Mouse (Mus musculus) hindbrain, embryonic 13.5 days (tissue): Measurements from ENCODE around the gene Klc2. TPM values are rescaled to one million over a fixed set of nuclear protein-coding genes. Genes with fewer than 3 reads are reported as not detected.

Source experiments
- ATAC-seq: fragments of 200-750 bp; cut with Nextera tagmentation; 2 replicates; pipeline ENCODE4 v1.8.0; 2017; ENCODE audit warnings: moderate TSS enrichment; ENCODE audit not compliant: low FRiP score
- H3K27ac ChIP-seq: fragments of 300-500 bp; sonication (generic); 2 replicates; pipeline ENCODE4 v1.5.1; 2015; ENCODE audit warnings: inconsistent platforms, mild to moderate bottlenecking, moderate library complexity
- H3K27me3 ChIP-seq: fragments of 300-500 bp; sonication (generic); 2 replicates; pipeline ENCODE4 v1.6.1; 2015; ENCODE audit warnings: mild to moderate bottlenecking, inconsistent platforms
- H3K36me3 ChIP-seq: fragments of 300-500 bp; sonication (generic); 2 replicates; pipeline ENCODE4 v1.6.1; 2015; ENCODE audit warnings: mild to moderate bottlenecking, inconsistent platforms
- H3K4me1 ChIP-seq: fragments of 300-500 bp; sonication (generic); replicated peaks from 2 replicates; pipeline ENCODE4 v1.6.1; 2015; ENCODE audit warnings: inconsistent platforms
- H3K4me2 ChIP-seq: fragments of 300-500 bp; sonication (generic); 2 replicates; pipeline ENCODE4 v1.6.1; 2015; ENCODE audit warnings: inconsistent platforms, mild to moderate bottlenecking, moderate library complexity
- H3K4me3 ChIP-seq: fragments of 300-500 bp; sonication (generic); 2 replicates; pipeline ENCODE4 v1.5.1; 2015; ENCODE audit warnings: mild to moderate bottlenecking, inconsistent platforms
- H3K9ac ChIP-seq: fragments of 300-500 bp; sonication (generic); 2 replicates; pipeline ENCODE4 v1.6.1; 2015; ENCODE audit warnings: mild to moderate bottlenecking, inconsistent platforms
- H3K9me3 ChIP-seq: fragments of 300-500 bp; sonication (generic); 2 replicates; pipeline ENCODE4 v1.6.1; 2016; ENCODE audit warnings: inconsistent platforms
- WGBS: fragments of 180-500 bp; shearing (Covaris S2); methylation state at CpG from one replicate; pipeline ENCODE4 v1.1.7; 2015; 5-methylcytosine and 5-hydroxymethylcytosine counted together
- polyA plus RNA-seq: library from polyadenylated mRNA; unstranded; fragments of >200 nt; fragmentation: Nextera tagmentation; extraction: Ambion mirVana; gene quantifications from 2 replicates; pipeline ENCODE4 v1.2.1, GENCODE M21; 2015

Gene Klc2
- polyA plus RNA-seq, 1 experiment from 2014 or later, result 73.4 TPM

DNA sequence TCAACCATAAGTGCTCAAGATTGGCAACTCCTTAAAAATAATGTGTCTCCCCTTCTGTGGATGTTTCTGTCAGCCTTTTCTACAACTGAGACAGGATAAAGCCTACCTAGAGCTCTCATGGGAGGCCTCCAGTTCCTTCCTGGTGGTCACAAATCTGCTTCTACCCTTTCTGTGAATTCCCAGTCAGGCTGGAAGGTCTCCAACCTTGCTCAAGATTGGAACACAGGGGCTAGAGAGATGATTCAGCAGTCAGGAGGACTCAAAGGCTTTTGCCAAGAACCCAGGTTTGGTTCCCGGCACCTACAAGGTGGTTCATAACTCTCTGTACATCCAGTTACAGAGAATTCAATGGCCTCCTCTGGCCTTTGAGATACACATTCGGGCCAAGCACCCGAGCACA, 4.9 kb upstream of the Klc2 start:
- H3K36me3 ChIP-seq, result no peaks in the 10 kb centered on the region
- H3K27me3 ChIP-seq, result no peaks in the 10 kb centered on the region
- ATAC-seq, result no peak
- 82% methylated on average over 3 of the region's 3 CpGs for WGBS
- no peak overlapping the region for H3K4me3 ChIP-seq
- H3K9ac ChIP-seq, result no peak overlapping the region
- no peak overlapping the region for H3K27ac ChIP-seq
- H3K4me1 ChIP-seq, result peaks cover 9% of the 10 kb centered on the region
- H3K4me2 ChIP-seq, result no peak overlapping the region
- no peaks in the 10 kb centered on the region for H3K9me3 ChIP-seq

GRCm38 (mm10) chr19:5122492-5122891, 4.1 kb upstream of the Klc2 start:
- Histone ChIP-seq H3K36me3 (no peaks in the 10 kb centered on the region), H3K9ac (no peak overlapping the region)
- WGBS, result 72% methylated on average over 10 of the region's 10 CpGs

GRCm38 (mm10) chr19:5117494-5118383, 621 bp downstream of the Klc2 start:
- Histone ChIP-seq H3K4me3 (peak overlapping the region; percentile 90), H3K9ac (peak overlapping the region; percentile 94), H3K27me3 (no peaks in the 10 kb centered on the region), H3K27ac (peak overlapping the region; percentile 94), H3K9me3 (no peaks in the 10 kb centered on the region), H3K36me3 (peaks cover 23% of the 10 kb centered on the region), H3K4me2 (peak overlapping the region; percentile 93), H3K4me1 (peaks cover 26% of the 10 kb centered on the region)
- peak; percentile 91 for ATAC-seq
- under 1% methylated on average over 72 of the region's 83 CpGs for WGBS

More at GRCm38 (mm10) chr19:5122492-5122891, 4.1 kb upstream of the Klc2 start:
- H3K27ac ChIP-seq, result no peak overlapping the region
- ATAC-seq, result no peak
- H3K4me2 ChIP-seq, result no peak overlapping the region
- no peak overlapping the region for H3K4me3 ChIP-seq
- H3K9me3 ChIP-seq, result no peaks in the 10 kb centered on the region
- no peaks in the 10 kb centered on the region for H3K27me3 ChIP-seq
- H3K4me1 ChIP-seq, result peaks cover 9% of the 10 kb centered on the region

- Histone ChIP-seq H3K9me3 (no peaks in the 10 kb centered on the region), H3K27ac (peak overlapping the region; percentile 40), H3K4me2 (no peak overlapping the region), H3K4me1 (peaks cover 20% of the 10 kb centered on the region), H3K27me3 (no peaks in the 10 kb centered on the region), H3K9ac (peak overlapping the region; percentile 35; the same call in 1 of the 2 replicates), H3K4me3 (no peak overlapping the region), H3K36me3 (peaks cover 63% of the 10 kb centered on the region)
- no peak for ATAC-seq
- 82% methylated on average over 7 of the region's 7 CpGs for WGBS
Measured at GRCm38 (mm10) chr19:5113783-5114182, 4.6 kb downstream of the Klc2 start.

DNA sequence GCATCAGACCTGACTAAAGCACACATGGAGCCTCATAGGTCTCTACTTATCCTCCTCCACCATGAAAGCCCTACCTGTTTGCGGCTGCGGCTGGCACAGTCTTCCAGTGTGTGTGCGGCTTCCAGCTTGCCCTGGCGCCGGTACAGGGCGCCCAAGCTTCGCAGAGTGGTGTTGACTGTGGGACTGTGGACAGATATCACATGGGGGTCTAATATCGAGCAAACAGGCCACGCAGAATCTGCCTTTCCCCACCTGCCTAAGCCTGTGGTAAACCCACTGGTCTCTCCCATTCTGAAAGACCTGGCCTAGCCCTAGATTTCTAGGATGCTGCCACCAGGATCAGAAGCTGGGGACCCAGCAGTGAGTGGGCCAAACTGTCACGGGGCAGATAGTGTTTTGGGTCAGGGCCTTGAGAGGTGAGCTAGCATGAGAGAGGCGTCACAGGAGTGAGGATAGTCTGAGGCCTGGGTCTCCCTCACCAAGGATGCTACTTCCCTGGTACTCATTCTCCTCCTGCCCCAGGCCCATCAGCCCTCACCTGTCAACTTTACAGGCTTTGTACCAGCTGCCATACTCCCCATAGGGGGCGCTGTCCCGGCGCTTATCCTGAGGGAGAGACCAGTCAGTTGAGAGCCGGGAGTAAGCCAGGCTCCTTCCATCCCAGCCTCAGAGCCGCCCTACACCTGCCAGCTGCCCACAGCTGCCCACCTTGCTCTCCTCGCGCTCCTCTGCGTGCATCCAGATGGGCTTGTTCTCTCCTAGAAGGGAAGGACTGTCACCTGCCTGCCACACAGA, 8.5 kb downstream of the Klc2 start:
- WGBS, result 74% methylated on average over 19 of the region's 19 CpGs

GRCm38 (mm10) chr19:5108702-5109101, 9.7 kb downstream of the Klc2 start:
- Histone ChIP-seq H3K4me1 (peaks cover 22% of the 10 kb centered on the region), H3K4me2 (no peak overlapping the region), H3K27ac (0 out of 2 replicates have a peak overlapping the region, but pooled peaks have one; percentile 13), H3K27me3 (no peaks in the 10 kb centered on the region), H3K9me3 (no peaks in the 10 kb centered on the region), H3K4me3 (no peak overlapping the region), H3K36me3 (peaks cover 75% of the 10 kb centered on the region), H3K9ac (no peak overlapping the region)
- WGBS, result 70% methylated on average over 4 of the region's 4 CpGs
- no peak for ATAC-seq

More for the DNA sequence above, 8.5 kb downstream of the Klc2 start:
- H3K27me3 ChIP-seq, result no peaks in the 10 kb centered on the region
- H3K4me2 ChIP-seq, result no peak overlapping the region
- no peaks in the 10 kb centered on the region for H3K9me3 ChIP-seq
- no peak overlapping the region for H3K4me3 ChIP-seq
- H3K27ac ChIP-seq, result peak overlapping the region; percentile 18; the same call in 1 of the 2 replicates
- H3K36me3 ChIP-seq, result peaks cover 74% of the 10 kb centered on the region
- no peak for ATAC-seq
- no peak overlapping the region; the same call in 1 of the 2 replicates for H3K9ac ChIP-seq
- H3K4me1 ChIP-seq, result peaks cover 21% of the 10 kb centered on the region

DNA sequence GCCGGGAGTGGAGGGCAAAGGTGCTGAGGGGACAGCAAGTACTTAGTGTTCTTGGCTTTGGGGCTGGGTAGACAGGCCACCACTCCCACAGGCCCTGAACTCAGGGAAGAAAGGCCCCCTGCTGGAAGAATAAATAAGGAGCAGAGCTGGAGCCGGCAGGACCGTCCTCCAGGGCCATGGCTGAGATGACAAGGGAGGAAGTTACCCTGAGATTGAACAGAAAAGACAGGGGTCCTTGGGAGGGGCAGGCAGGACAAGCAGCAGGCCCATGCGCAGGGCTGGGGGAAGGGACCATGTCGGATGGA, 10.1 kb downstream of the Klc2 start:
- Histone ChIP-seq H3K4me1 (peaks cover 22% of the 10 kb centered on the region), H3K36me3 (peaks cover 75% of the 10 kb centered on the region), H3K4me3 (no peak overlapping the region), H3K27ac (0 out of 2 replicates have a peak overlapping the region, but pooled peaks have one; percentile 13), H3K4me2 (no peak overlapping the region), H3K27me3 (no peaks in the 10 kb centered on the region), H3K9ac (peak overlapping the region; percentile 46; the same call in 1 of the 2 replicates), H3K9me3 (no peaks in the 10 kb centered on the region)
- WGBS, result 26% methylated on average over 5 of the region's 5 CpGs
- 0 out of 2 replicates have a peak, but pooled peaks have one; percentile 2 for ATAC-seq

- Histone ChIP-seq H3K36me3 (peaks cover 75% of the 10 kb centered on the region), H3K4me3 (no peak overlapping the region), H3K27ac (peak overlapping the region; percentile 30; the same call in 1 of the 2 replicates), H3K9me3 (no peaks in the 10 kb centered on the region), H3K9ac (0 out of 2 replicates have a peak overlapping the region, but pooled peaks have one; percentile 46), H3K27me3 (no peaks in the 10 kb centered on the region), H3K4me2 (no peak overlapping the region), H3K4me1 (peaks cover 22% of the 10 kb centered on the region)
- 74% methylated on average over 18 of the region's 18 CpGs for WGBS
- ATAC-seq, result peak; percentile 33
Measured at GRCm38 (mm10) chr19:5107556-5108270, 10.6 kb downstream of the Klc2 start.

- Histone ChIP-seq H3K9ac (peak within 1 kb of the TSS; percentile 89), H3K27ac (peak within 1 kb of the TSS; percentile 97), H3K4me2 (peak within 1 kb of the TSS; percentile 94), H3K36me3 (peaks cover 75% of the 10 kb centered on the region), H3K9me3 (no peaks in the 10 kb centered on the region), H3K4me3 (peak within 1 kb of the TSS; percentile 70), H3K4me1 (peaks cover 22% of the 10 kb centered on the region), H3K27me3 (no peaks in the 10 kb centered on the region)
- WGBS, result under 1% methylated on average over 46 of the region's 46 CpGs
- ATAC-seq, result peak; percentile 95
Measured at GRCm38 (mm10) chr19:5106731-5107191, 11.6 kb downstream of the Klc2 start, which contains the start of gene Rab1b. TSS of gene Rab1b (minus strand) at chr19:5107072.

- 24% methylated on average over 9 of the region's 9 CpGs for WGBS
- peaks cover 22% of the 10 kb centered on the region for H3K4me1 ChIP-seq
- H3K4me2 ChIP-seq, result peak overlapping the region; percentile 94
- no peaks in the 10 kb centered on the region for H3K9me3 ChIP-seq
- peak overlapping the region; percentile 97 for H3K27ac ChIP-seq
- H3K4me3 ChIP-seq, result peak overlapping the region; percentile 70
- ATAC-seq, result no peak; the same call in 1 of the 2 replicates
- H3K36me3 ChIP-seq, result peaks cover 75% of the 10 kb centered on the region
- H3K27me3 ChIP-seq, result no peaks in the 10 kb centered on the region
- peak overlapping the region; percentile 89 for H3K9ac ChIP-seq
Measured at GRCm38 (mm10) chr19:5106074-5106473, 12.3 kb downstream of the Klc2 start.

GRCm38 (mm10) chr19:5098363-5099143, 19.8 kb downstream of the Klc2 start, which contains the start of gene Cnih2:
TSS of gene Cnih2 (minus strand) at chr19:5098521.
- no peaks in the 10 kb centered on the region for H3K27me3 ChIP-seq
- H3K9ac ChIP-seq, result peak within 1 kb of the TSS; percentile 100
- no peaks in the 10 kb centered on the region for H3K9me3 ChIP-seq
- H3K27ac ChIP-seq, result peak within 1 kb of the TSS; percentile 97
- peak within 1 kb of the TSS; percentile 87 for H3K4me2 ChIP-seq
- H3K36me3 ChIP-seq, result peaks cover 47% of the 10 kb centered on the region
- peak within 1 kb of the TSS; percentile 93 for H3K4me3 ChIP-seq
- ATAC-seq, result peak; percentile 65
- WGBS, result 2% methylated on average over 39 of the region's 48 CpGs
- peaks cover 62% of the 10 kb centered on the region for H3K4me1 ChIP-seq
